Mouse (Mus musculus) midbrain, embryonic 13.5 days (tissue): ENCODE results near the gene Olfr281. TPM values are rescaled to one million over a fixed set of nuclear protein-coding genes. Genes with fewer than 3 reads are reported as not detected.

ENCODE experiments used
- ATAC-seq: fragments of 200-750 bp; cut with Nextera tagmentation; 2 replicates; pipeline ENCODE4 v1.8.0; 2017; ENCODE audit warnings: mild to moderate bottlenecking, moderate TSS enrichment, moderate library complexity
- H3K27ac ChIP-seq: fragments of 300-500 bp; sonication (generic); 2 replicates; pipeline ENCODE4 v1.5.1; 2015; ENCODE audit warnings: inconsistent platforms, mild to moderate bottlenecking, moderate library complexity
- H3K27me3 ChIP-seq: fragments of 300-500 bp; sonication (generic); 2 replicates; pipeline ENCODE4 v1.6.1; 2015; ENCODE audit warnings: mild to moderate bottlenecking, inconsistent platforms
- H3K36me3 ChIP-seq: fragments of 300-500 bp; sonication (generic); 2 replicates; pipeline ENCODE4 v1.6.1; 2015; ENCODE audit warnings: mild to moderate bottlenecking, inconsistent platforms
- H3K4me1 ChIP-seq: fragments of 300-500 bp; sonication (generic); replicated peaks from 2 replicates; pipeline ENCODE4 v1.6.1; 2015; ENCODE audit warnings: inconsistent platforms
- H3K4me2 ChIP-seq: fragments of 300-500 bp; sonication (generic); replicated peaks from 2 replicates; pipeline ENCODE4 v1.6.1; 2015; ENCODE audit warnings: moderate library complexity, mild to moderate bottlenecking, inconsistent platforms
- H3K4me3 ChIP-seq: fragments of 300-500 bp; sonication (generic); replicated peaks from 2 replicates; pipeline ENCODE4 v1.5.1; 2015; ENCODE audit warnings: mild to moderate bottlenecking, inconsistent platforms
- H3K9ac ChIP-seq: fragments of 300-500 bp; sonication (generic); replicated peaks from 2 replicates; pipeline ENCODE4 v1.6.1; 2015; ENCODE audit warnings: mild to moderate bottlenecking, inconsistent platforms
- H3K9me3 ChIP-seq: fragments of 300-500 bp; sonication (generic); 2 replicates; pipeline ENCODE4 v1.6.1; 2016; ENCODE audit warnings: mild to moderate bottlenecking, inconsistent platforms
- WGBS: fragments of 180-500 bp; shearing (Covaris S2); methylation state at CpG from one replicate; pipeline ENCODE4 v1.1.7; 2015; 5-methylcytosine and 5-hydroxymethylcytosine counted together
- polyA plus RNA-seq: library from polyadenylated mRNA; unstranded; fragments of >200 nt; fragmentation: Nextera tagmentation; extraction: Ambion mirVana; gene quantifications from 2 replicates; pipeline ENCODE4 v1.2.1, GENCODE M21; 2015

Olfr281 gene
- polyA plus RNA-seq, 1 experiment from 2014 or later = not detected

GRCm38 (mm10) chr15:98492102-98492501 lies 39.7 kb downstream of the Olfr281 start, which contains the start of gene Olfr279:
TSS of gene Olfr279 (plus strand) at chr15:98492402.
- Histone ChIP-seq H3K4me2 (no peak within 1 kb of the TSS), H3K9ac (no peak within 1 kb of the TSS), H3K36me3 (no peaks in the 10 kb centered on the region), H3K4me1 (no peaks in the 10 kb centered on the region), H3K9me3 (0 out of 2 replicates have a peak, but pooled peaks cover 3% of the 10 kb centered on the region), H3K4me3 (no peak within 1 kb of the TSS), H3K27ac (no peak within 1 kb of the TSS), H3K27me3 (no peaks in the 10 kb centered on the region)
- WGBS = 75% methylated on average over 4 of the region's 4 CpGs
- no peak for ATAC-seq

GRCm38 (mm10) chr15:98497631-98498030 lies 45.2 kb downstream of the Olfr281 start:
- 93% methylated on average over 17 of the region's 17 CpGs for WGBS
- H3K9me3 ChIP-seq = no peaks in the 10 kb centered on the region
- H3K4me1 ChIP-seq = no peaks in the 10 kb centered on the region
- H3K27ac ChIP-seq = no peak overlapping the region
- ATAC-seq = no peak
- no peak overlapping the region for H3K9ac ChIP-seq
- no peaks in the 10 kb centered on the region for H3K36me3 ChIP-seq
- no peak overlapping the region for H3K4me2 ChIP-seq
- no peaks in the 10 kb centered on the region for H3K27me3 ChIP-seq
- H3K4me3 ChIP-seq = no peak overlapping the region

- Histone ChIP-seq H3K4me2 (no peak overlapping the region), H3K4me3 (no peak overlapping the region), H3K9me3 (no peaks in the 10 kb centered on the region), H3K27me3 (no peaks in the 10 kb centered on the region), H3K9ac (no peak overlapping the region), H3K4me1 (no peaks in the 10 kb centered on the region), H3K27ac (no peak overlapping the region), H3K36me3 (no peaks in the 10 kb centered on the region)
- ATAC-seq = no peak
- WGBS = 78% methylated on average over 3 of the region's 3 CpGs
Measured at GRCm38 (mm10) chr15:98503317-98503716, 50.9 kb downstream of the Olfr281 start.

- H3K9me3 ChIP-seq = no peaks in the 10 kb centered on the region
- no peaks in the 10 kb centered on the region for H3K27me3 ChIP-seq
- WGBS = 13% methylated on average over 18 of the region's 18 CpGs
- H3K27ac ChIP-seq = no peak overlapping the region
- H3K4me3 ChIP-seq = no peak overlapping the region
- H3K4me2 ChIP-seq = 0 out of 2 replicates have a peak overlapping the region, but pooled peaks have one; percentile 3
- H3K4me1 ChIP-seq = no peaks in the 10 kb centered on the region
- no peaks in the 10 kb centered on the region for H3K36me3 ChIP-seq
- H3K9ac ChIP-seq = no peak overlapping the region
- no peak for ATAC-seq
Measured at GRCm38 (mm10) chr15:98504514-98504913, 52.1 kb downstream of the Olfr281 start.

GRCm38 (mm10) chr15:98506253-98506957 lies 54.0 kb downstream of the Olfr281 start:
- Histone ChIP-seq H3K9me3 (no peaks in the 10 kb centered on the region), H3K27me3 (no peaks in the 10 kb centered on the region), H3K4me2 (no peak overlapping the region), H3K9ac (no peak overlapping the region), H3K27ac (no peak overlapping the region), H3K4me3 (no peak overlapping the region), H3K36me3 (no peaks in the 10 kb centered on the region), H3K4me1 (peaks cover 8% of the 10 kb centered on the region)
- WGBS = 89% methylated on average over 9 of the region's 9 CpGs
- no peak for ATAC-seq

- 95% methylated on average over 6 of the region's 6 CpGs for WGBS
- Histone ChIP-seq H3K9me3 (no peaks in the 10 kb centered on the region), H3K4me2 (no peak overlapping the region), H3K27me3 (no peaks in the 10 kb centered on the region), H3K36me3 (no peaks in the 10 kb centered on the region), H3K27ac (no peak overlapping the region), H3K9ac (no peak overlapping the region), H3K4me3 (no peak overlapping the region), H3K4me1 (peaks cover 8% of the 10 kb centered on the region)
- ATAC-seq = no peak
Measured at GRCm38 (mm10) chr15:98507321-98507720, 54.9 kb downstream of the Olfr281 start.

- WGBS = 47% methylated on average over 2 of the region's 2 CpGs
- H3K4me1 ChIP-seq = peaks cover 8% of the 10 kb centered on the region
- no peaks in the 10 kb centered on the region for H3K27me3 ChIP-seq
- no peak overlapping the region for H3K9ac ChIP-seq
- no peak overlapping the region for H3K27ac ChIP-seq
- H3K36me3 ChIP-seq = no peaks in the 10 kb centered on the region
- no peaks in the 10 kb centered on the region for H3K9me3 ChIP-seq
- no peak overlapping the region for H3K4me3 ChIP-seq
- H3K4me2 ChIP-seq = no peak overlapping the region
- no peak for ATAC-seq
Measured at GRCm38 (mm10) chr15:98509387-98509786, 57.0 kb downstream of the Olfr281 start.

Other genes with a start within 250 kb of the Olfr281 start
- gene Gm44579, start 231.6 kb upstream of the Olfr281 start, polyA plus RNA-seq = not detected in 2 replicates
- gene Olfr287, start 231.5 kb upstream of the Olfr281 start, polyA plus RNA-seq = 0.14 TPM in 1 of 2 replicates, not detected in the other
- gene Olfr286, start 218.1 kb upstream of the Olfr281 start, polyA plus RNA-seq = not detected in 2 replicates
- not detected in 2 replicates for gene H1fnt, start 195.3 kb upstream of the Olfr281 start, polyA plus RNA-seq
- 5.7 and 5.9 TPM in 2 replicates for gene Zfp641, start 156.4 kb upstream of the Olfr281 start, polyA plus RNA-seq
- gene Olfr285, start 135.2 kb upstream of the Olfr281 start, polyA plus RNA-seq = not detected in 2 replicates
- gene Olfr284, start 111.6 kb upstream of the Olfr281 start, polyA plus RNA-seq = not detected in 2 replicates
- not detected in 2 replicates for gene Olfr283, start 71.6 kb upstream of the Olfr281 start, polyA plus RNA-seq
- not detected in 2 replicates for gene Olfr282, start 21.4 kb upstream of the Olfr281 start, polyA plus RNA-seq
- not detected in 2 replicates for gene OR5BS1P, start 17.3 kb downstream of the Olfr281 start, polyA plus RNA-seq
- gene Lalba, start 30.1 kb downstream of the Olfr281 start, polyA plus RNA-seq = not detected in 2 replicates
- not detected in 2 replicates for gene Olfr279, start 39.8 kb downstream of the Olfr281 start, polyA plus RNA-seq
- gene Kansl2, start 81.7 kb downstream of the Olfr281 start, polyA plus RNA-seq = 149 and 152 TPM in 2 replicates
- 72.7 and 75.1 TPM in 2 replicates for gene Ccnt1, start 118.3 kb downstream of the Olfr281 start, polyA plus RNA-seq
- gene 4930415O20Rik, start 118.4 kb downstream of the Olfr281 start, polyA plus RNA-seq = 0.67 TPM in 1 of 2 replicates, not detected in the other
- gene Adcy6, start 157.5 kb downstream of the Olfr281 start, polyA plus RNA-seq = 10.6 and 13.0 TPM in 2 replicates
- gene Cacnb3, start 178.3 kb downstream of the Olfr281 start, polyA plus RNA-seq = 139 and 157 TPM in 2 replicates
- 28.6 and 29.5 TPM in 2 replicates for gene Ddx23, start 210.3 kb downstream of the Olfr281 start, polyA plus RNA-seq
- gene Rnd1, start 224.9 kb downstream of the Olfr281 start, polyA plus RNA-seq = 10.2 and 12.7 TPM in 2 replicates